Mouse (Mus musculus): ENCODE results near the gene Mif4gd. TPM values are rescaled to one million over a fixed set of nuclear protein-coding genes. Genes with fewer than 3 reads are reported as not detected.

The Mif4gd gene
- polyA plus RNA-seq, 1 experiment from 2014 or later: 35.9 TPM

- H3K27ac ChIP-seq (ENCODE audit: low read length): no peak overlapping the region
- H3K9me3 ChIP-seq (replicated peaks; ENCODE audit: control insufficient read depth, low read length): no peaks in the 10 kb centered on the region
- no peak overlapping the region for H3K4me3 ChIP-seq (replicated peaks; ENCODE audit: low read length)
- 79% methylated on average over 6 of the region's 6 CpGs for WGBS
- H3K4me2 ChIP-seq (ENCODE audit: low read depth, low read length): no peak overlapping the region
- no peak for ATAC-seq (ENCODE audit: insufficient read depth, low FRiP score)
- H3K4me1 ChIP-seq (ENCODE audit: control insufficient read depth, insufficient read depth, low read length): peaks cover 13% of the 10 kb centered on the region
- no peak overlapping the region for H3K9ac ChIP-seq (ENCODE audit: low read length)
- no peaks in the 10 kb centered on the region for H3K27me3 ChIP-seq (ENCODE audit: control insufficient read depth, insufficient read depth, low read length)
- peaks cover 5% of the 10 kb centered on the region; the same call in 1 of the 2 replicates for H3K36me3 ChIP-seq (ENCODE audit: control insufficient read depth, insufficient read depth, low read length)
Measured at GRCm38 (mm10) chr11:115616893-115617292, 4.1 kb upstream of the Mif4gd start.

- H3K27ac ChIP-seq (ENCODE audit: low read length): no peak overlapping the region
Measured at GRCm38 (mm10) chr11:115616371-115616770, 3.6 kb upstream of the Mif4gd start.

GRCm38 (mm10) chr11:115615875-115616274, 3.1 kb upstream of the Mif4gd start:
- Histone ChIP-seq H3K27me3 (ENCODE audit: control insufficient read depth, insufficient read depth, low read length) (no peaks in the 10 kb centered on the region), H3K9me3 (replicated peaks; ENCODE audit: control insufficient read depth, low read length) (no peaks in the 10 kb centered on the region), H3K4me3 (replicated peaks; ENCODE audit: low read length) (no peak overlapping the region), H3K36me3 (ENCODE audit: control insufficient read depth, insufficient read depth, low read length) (peaks cover 5% of the 10 kb centered on the region; the same call in 1 of the 2 replicates), H3K4me2 (ENCODE audit: low read depth, low read length) (no peak overlapping the region), H3K9ac (ENCODE audit: low read length) (no peak overlapping the region), H3K4me1 (ENCODE audit: control insufficient read depth, insufficient read depth, low read length) (peaks cover 21% of the 10 kb centered on the region), H3K27ac (ENCODE audit: low read length) (peak overlapping the region; percentile 70; the same call in 1 of the 2 replicates)
- WGBS: 81% methylated on average over 6 of the region's 6 CpGs
- ATAC-seq (ENCODE audit: insufficient read depth, low FRiP score): no peak

More at GRCm38 (mm10) chr11:115616371-115616770, 3.6 kb upstream of the Mif4gd start:
- Histone ChIP-seq H3K4me2 (ENCODE audit: low read depth, low read length) (no peak overlapping the region), H3K27me3 (ENCODE audit: control insufficient read depth, insufficient read depth, low read length) (no peaks in the 10 kb centered on the region), H3K36me3 (ENCODE audit: control insufficient read depth, insufficient read depth, low read length) (peaks cover 5% of the 10 kb centered on the region; the same call in 1 of the 2 replicates), H3K4me1 (ENCODE audit: control insufficient read depth, insufficient read depth, low read length) (peaks cover 18% of the 10 kb centered on the region), H3K4me3 (replicated peaks; ENCODE audit: low read length) (no peak overlapping the region), H3K9me3 (replicated peaks; ENCODE audit: control insufficient read depth, low read length) (no peaks in the 10 kb centered on the region), H3K9ac (ENCODE audit: low read length) (no peak overlapping the region)
- ATAC-seq (ENCODE audit: insufficient read depth, low FRiP score): no peak
- 88% methylated on average over 7 of the region's 7 CpGs for WGBS

GRCm38 (mm10) chr11:115615108-115615825, 2.5 kb upstream of the Mif4gd start:
- peak overlapping the region; percentile 35; the same call in 1 of the 2 replicates for H3K9ac ChIP-seq (ENCODE audit: low read length)

GRCm38 (mm10) chr11:115614346-115615107, 1.8 kb upstream of the Mif4gd start:
- Histone ChIP-seq H3K4me1 (ENCODE audit: control insufficient read depth, insufficient read depth, low read length) (peaks cover 21% of the 10 kb centered on the region), H3K4me3 (replicated peaks; ENCODE audit: low read length) (no peak overlapping the region), H3K9ac (ENCODE audit: low read length) (peak overlapping the region; percentile 35; the same call in 1 of the 2 replicates), H3K27ac (ENCODE audit: low read length) (peak overlapping the region; percentile 70; the same call in 1 of the 2 replicates), H3K27me3 (ENCODE audit: control insufficient read depth, insufficient read depth, low read length) (no peaks in the 10 kb centered on the region), H3K36me3 (ENCODE audit: control insufficient read depth, insufficient read depth, low read length) (peaks cover 5% of the 10 kb centered on the region; the same call in 1 of the 2 replicates), H3K4me2 (ENCODE audit: low read depth, low read length) (no peak overlapping the region), H3K9me3 (replicated peaks; ENCODE audit: control insufficient read depth, low read length) (no peaks in the 10 kb centered on the region)
- ATAC-seq (ENCODE audit: insufficient read depth, low FRiP score): no peak
- WGBS: 74% methylated on average over 10 of the region's 10 CpGs

More at GRCm38 (mm10) chr11:115615108-115615825, 2.5 kb upstream of the Mif4gd start:
- no peak for ATAC-seq (ENCODE audit: insufficient read depth, low FRiP score)
- H3K4me3 ChIP-seq (replicated peaks; ENCODE audit: low read length): no peak overlapping the region
- 75% methylated on average over 15 of the region's 15 CpGs for WGBS
- no peaks in the 10 kb centered on the region for H3K27me3 ChIP-seq (ENCODE audit: control insufficient read depth, insufficient read depth, low read length)
- H3K36me3 ChIP-seq (ENCODE audit: control insufficient read depth, insufficient read depth, low read length): peaks cover 5% of the 10 kb centered on the region; the same call in 1 of the 2 replicates
- peak overlapping the region; percentile 70 for H3K27ac ChIP-seq (ENCODE audit: low read length)
- H3K9me3 ChIP-seq (replicated peaks; ENCODE audit: control insufficient read depth, low read length): no peaks in the 10 kb centered on the region
- peaks cover 21% of the 10 kb centered on the region for H3K4me1 ChIP-seq (ENCODE audit: control insufficient read depth, insufficient read depth, low read length)
- peak overlapping the region; percentile 27; the same call in 1 of the 2 replicates for H3K4me2 ChIP-seq (ENCODE audit: low read depth, low read length)

- no peak for ATAC-seq (ENCODE audit: insufficient read depth, low FRiP score)
- Histone ChIP-seq H3K9ac (ENCODE audit: low read length) (peak overlapping the region; percentile 91), H3K4me3 (replicated peaks; ENCODE audit: low read length) (peak overlapping the region; percentile 87), H3K27ac (ENCODE audit: low read length) (peak overlapping the region; percentile 98), H3K4me2 (ENCODE audit: low read depth, low read length) (peak overlapping the region; percentile 60), H3K4me1 (ENCODE audit: control insufficient read depth, insufficient read depth, low read length) (peaks cover 21% of the 10 kb centered on the region), H3K36me3 (ENCODE audit: control insufficient read depth, insufficient read depth, low read length) (peaks cover 5% of the 10 kb centered on the region; the same call in 1 of the 2 replicates), H3K27me3 (ENCODE audit: control insufficient read depth, insufficient read depth, low read length) (no peaks in the 10 kb centered on the region), H3K9me3 (replicated peaks; ENCODE audit: control insufficient read depth, low read length) (no peaks in the 10 kb centered on the region)
- 0% methylated on average over 16 of the region's 16 CpGs for WGBS
Measured at GRCm38 (mm10) chr11:115613138-115613945, 573 bp upstream of the Mif4gd start.

- Histone ChIP-seq H3K4me3 (replicated peaks; ENCODE audit: low read length) (peak overlapping the region; percentile 87), H3K36me3 (ENCODE audit: control insufficient read depth, insufficient read depth, low read length) (peaks cover 5% of the 10 kb centered on the region; the same call in 1 of the 2 replicates), H3K9me3 (replicated peaks; ENCODE audit: control insufficient read depth, low read length) (no peaks in the 10 kb centered on the region), H3K4me1 (ENCODE audit: control insufficient read depth, insufficient read depth, low read length) (peaks cover 21% of the 10 kb centered on the region), H3K27ac (ENCODE audit: low read length) (peak overlapping the region; percentile 98), H3K9ac (ENCODE audit: low read length) (peak overlapping the region; percentile 91), H3K4me2 (ENCODE audit: low read depth, low read length) (peak overlapping the region; percentile 60), H3K27me3 (ENCODE audit: control insufficient read depth, insufficient read depth, low read length) (no peaks in the 10 kb centered on the region)
- WGBS: under 1% methylated on average over 13 of the region's 13 CpGs
- peak; percentile 45; the same call in 1 of the 2 replicates for ATAC-seq (ENCODE audit: insufficient read depth, low FRiP score)
Measured at GRCm38 (mm10) chr11:115612059-115612409, 735 bp downstream of the Mif4gd start.

- WGBS: 65% methylated on average over 6 of the region's 6 CpGs
- peak overlapping the region; percentile 91 for H3K9ac ChIP-seq (ENCODE audit: low read length)
- 0 out of 2 replicates have a peak overlapping the region, but pooled peaks have one; percentile 98 for H3K27ac ChIP-seq (ENCODE audit: low read length)
- H3K4me3 ChIP-seq (replicated peaks; ENCODE audit: low read length): no peak overlapping the region
- peak overlapping the region; percentile 60 for H3K4me2 ChIP-seq (ENCODE audit: low read depth, low read length)
- no peak for ATAC-seq (ENCODE audit: insufficient read depth, low FRiP score)
- H3K36me3 ChIP-seq (ENCODE audit: control insufficient read depth, insufficient read depth, low read length): peaks cover 7% of the 10 kb centered on the region
- H3K4me1 ChIP-seq (ENCODE audit: control insufficient read depth, insufficient read depth, low read length): peaks cover 21% of the 10 kb centered on the region
- H3K9me3 ChIP-seq (replicated peaks; ENCODE audit: control insufficient read depth, low read length): no peaks in the 10 kb centered on the region
- no peaks in the 10 kb centered on the region for H3K27me3 ChIP-seq (ENCODE audit: control insufficient read depth, insufficient read depth, low read length)
Measured at GRCm38 (mm10) chr11:115611173-115611572, 1.6 kb downstream of the Mif4gd start.
